Mouse (Mus musculus): ENCODE measurements around the gene Mrpl11.

- TF ChIP-seq POLR2A (IDR thresholded peaks at IDR 0.05; ENCODE audit: insufficient read depth, low read depth, low read length) (no peak), CTCF (IDR thresholded peaks at IDR 0.05; ENCODE audit: insufficient read depth, low read depth, low read length) (no peak)
Measured at GRCm38 (mm10) chr19:5013138-5013537, 51.2 kb downstream of the Mrpl11 start.
